Mouse (Mus musculus) limb, embryonic 11.5 days (tissue): ENCODE measurements around the gene Mea1. TPM values are rescaled to one million over a fixed set of nuclear protein-coding genes. Genes with fewer than 3 reads are reported as not detected.
A peak's percentile ranks its signal among the peaks of the same experiment; 100 is the strongest.

Experiments used
- ATAC-seq: fragments of 200-750 bp; cut with Nextera tagmentation; 2 replicates; pipeline ENCODE4 v1.8.0; 2017; ENCODE audit warnings: low read depth; ENCODE audit not compliant: insufficient number of reproducible peaks, low FRiP score, low TSS enrichment
- DNase-seq: peaks from one replicate; pipeline ENCODE4 v3.0.0-alpha.2; 2015; ENCODE audit warnings: low spot score
- H3K27ac ChIP-seq: fragments of 300-500 bp; sonication (generic); replicated peaks from 2 replicates; pipeline ENCODE4 v1.5.1; 2014; ENCODE audit warnings: low read depth, mild to moderate bottlenecking, low read length
- H3K27me3 ChIP-seq: fragments of 300-500 bp; sonication (generic); 2 replicates; pipeline ENCODE4 v1.6.1; 2014; ENCODE audit warnings: mild to moderate bottlenecking, low read length, mixed read lengths; ENCODE audit not compliant: control insufficient read depth, insufficient read depth
- H3K36me3 ChIP-seq: fragments of 300-500 bp; sonication (generic); 2 replicates; pipeline ENCODE4 v1.6.1; 2014; ENCODE audit warnings: mild to moderate bottlenecking, low read length, moderate library complexity, mixed read lengths; ENCODE audit not compliant: control insufficient read depth, insufficient read depth
- H3K4me1 ChIP-seq: fragments of 300-500 bp; sonication (generic); 2 replicates; pipeline ENCODE4 v1.6.1; 2014; ENCODE audit warnings: low read length, mixed read lengths; ENCODE audit not compliant: control insufficient read depth, insufficient read depth
- H3K4me2 ChIP-seq: fragments of 300-500 bp; sonication (generic); 2 replicates; pipeline ENCODE4 v1.6.1; 2014; ENCODE audit warnings: low read depth, mild to moderate bottlenecking, moderate library complexity; ENCODE audit not compliant: severe bottlenecking
- H3K4me3 ChIP-seq: fragments of 300-500 bp; sonication (generic); 2 replicates; pipeline ENCODE4 v1.5.1; 2014; ENCODE audit warnings: low read depth, low read length
- H3K9ac ChIP-seq: fragments of 300-500 bp; sonication (generic); 2 replicates; pipeline ENCODE4 v1.6.1; 2014; ENCODE audit warnings: mild to moderate bottlenecking, low read length
- H3K9me3 ChIP-seq: fragments of 300-500 bp; sonication (generic); 2 replicates; pipeline ENCODE4 v1.6.1; 2016; ENCODE audit warnings: low read length; ENCODE audit not compliant: control insufficient read depth
- WGBS: fragments of 180-500 bp; shearing (Covaris S2); extraction: QIAGEN DNeasy Blood & Tissue Kit; methylation state at CpG from one replicate; pipeline ENCODE4 v1.1.7; 2014; 5-methylcytosine and 5-hydroxymethylcytosine counted together
- polyA plus RNA-seq: library from polyadenylated mRNA; unstranded; fragments of >200 nt; fragmentation: Nextera tagmentation; extraction: Ambion mirVana; gene quantifications from 2 replicates; pipeline ENCODE4 v1.2.1, GENCODE M21; 2014

Gene Mea1
- polyA plus RNA-seq, 1 experiment from 2014 or later = 160 TPM

- no peak for ATAC-seq
- no peak for DNase-seq
- Histone ChIP-seq H3K9ac (peak overlapping the region; percentile 81), H3K4me2 (peak overlapping the region; percentile 89), H3K9me3 (no peaks in the 10 kb centered on the region), H3K36me3 (peaks cover 30% of the 10 kb centered on the region), H3K4me1 (peaks cover 14% of the 10 kb centered on the region), H3K27me3 (no peaks in the 10 kb centered on the region), H3K27ac (no peak overlapping the region), H3K4me3 (peak overlapping the region; percentile 66)
- WGBS = 73% methylated on average over 20 of the region's 20 CpGs
These were observed 26.6 kb upstream of the Mea1 start for GRCm38 (mm10) chr17:46651755-46652547.

GRCm38 (mm10) chr17:46656054-46656453 lies 22.5 kb upstream of the Mea1 start:
- H3K9ac ChIP-seq = no peak overlapping the region; the same call in 1 of the 2 replicates
- ATAC-seq (no peak), DNase-seq (no peak)
- H3K27me3 ChIP-seq = no peaks in the 10 kb centered on the region
- H3K27ac ChIP-seq = no peak overlapping the region
- no peak overlapping the region for H3K4me2 ChIP-seq
- H3K9me3 ChIP-seq = no peaks in the 10 kb centered on the region
- H3K36me3 ChIP-seq = peaks cover 56% of the 10 kb centered on the region
- 71% methylated on average over 6 of the region's 6 CpGs for WGBS
- no peak overlapping the region for H3K4me3 ChIP-seq
- peaks cover 9% of the 10 kb centered on the region for H3K4me1 ChIP-seq

- ATAC-seq = no peak
- Histone ChIP-seq H3K27me3 (no peaks in the 10 kb centered on the region), H3K4me2 (no peak overlapping the region), H3K27ac (no peak overlapping the region), H3K4me3 (no peak overlapping the region), H3K36me3 (peaks cover 57% of the 10 kb centered on the region), H3K9ac (no peak overlapping the region), H3K4me1 (no peaks in the 10 kb centered on the region), H3K9me3 (no peaks in the 10 kb centered on the region)
- 90% methylated on average over 9 of the region's 9 CpGs for WGBS
- DNase-seq = no peak
These were observed 17.2 kb upstream of the Mea1 start for GRCm38 (mm10) chr17:46661351-46661750.

GRCm38 (mm10) chr17:46661981-46662380 lies 16.6 kb upstream of the Mea1 start:
- Histone ChIP-seq H3K27me3 (no peaks in the 10 kb centered on the region), H3K9me3 (no peaks in the 10 kb centered on the region), H3K36me3 (peaks cover 55% of the 10 kb centered on the region), H3K4me1 (no peaks in the 10 kb centered on the region), H3K4me3 (no peak overlapping the region), H3K4me2 (no peak overlapping the region), H3K9ac (no peak overlapping the region), H3K27ac (no peak overlapping the region)
- DNase-seq = no peak
- no peak for ATAC-seq
- WGBS = 92% methylated on average over 12 of the region's 12 CpGs

GRCm38 (mm10) chr17:46662730-46663129 lies 15.9 kb upstream of the Mea1 start:
- H3K4me2 ChIP-seq = no peak overlapping the region
- H3K4me1 ChIP-seq = no peaks in the 10 kb centered on the region
- peaks cover 54% of the 10 kb centered on the region for H3K36me3 ChIP-seq
- DNase-seq (no peak), ATAC-seq (no peak)
- 89% methylated on average over 5 of the region's 5 CpGs for WGBS
- H3K9me3 ChIP-seq = no peaks in the 10 kb centered on the region
- no peak overlapping the region for H3K27ac ChIP-seq
- H3K4me3 ChIP-seq = no peak overlapping the region
- H3K9ac ChIP-seq = no peak overlapping the region
- no peaks in the 10 kb centered on the region for H3K27me3 ChIP-seq

- Histone ChIP-seq H3K4me3 (no peak overlapping the region), H3K9me3 (no peaks in the 10 kb centered on the region), H3K27ac (no peak overlapping the region), H3K4me1 (no peaks in the 10 kb centered on the region), H3K9ac (no peak overlapping the region), H3K4me2 (no peak overlapping the region), H3K27me3 (no peaks in the 10 kb centered on the region), H3K36me3 (peaks cover 37% of the 10 kb centered on the region)
- WGBS = 90% methylated on average over 16 of the region's 16 CpGs
- ATAC-seq (no peak), DNase-seq (no peak)
These were observed 10.9 kb upstream of the Mea1 start for GRCm38 (mm10) chr17:46667712-46668111.

GRCm38 (mm10) chr17:46669911-46670310 lies 8.7 kb upstream of the Mea1 start:
- H3K36me3 ChIP-seq = peaks cover 20% of the 10 kb centered on the region
- no peaks in the 10 kb centered on the region for H3K27me3 ChIP-seq
- H3K4me3 ChIP-seq = no peak overlapping the region
- H3K4me2 ChIP-seq = no peak overlapping the region
- DNase-seq (no peak), ATAC-seq (no peak)
- H3K4me1 ChIP-seq = peaks cover 6% of the 10 kb centered on the region
- H3K27ac ChIP-seq = no peak overlapping the region
- H3K9me3 ChIP-seq = no peaks in the 10 kb centered on the region
- WGBS = 95% methylated on average over 10 of the region's 10 CpGs
- no peak overlapping the region for H3K9ac ChIP-seq

GRCm38 (mm10) chr17:46673850-46674529 lies 4.6 kb upstream of the Mea1 start, which contains the start of gene Rrp36:
TSS of gene Rrp36 (minus strand) at chr17:46674352.
- peaks cover 11% of the 10 kb centered on the region for H3K4me1 ChIP-seq
- H3K4me2 ChIP-seq = peak within 1 kb of the TSS; percentile 63
- no peaks in the 10 kb centered on the region for H3K9me3 ChIP-seq
- H3K27ac ChIP-seq = peak within 1 kb of the TSS; percentile 82
- WGBS = under 1% methylated on average over 43 of the region's 43 CpGs
- H3K9ac ChIP-seq = peak within 1 kb of the TSS; percentile 80
- ATAC-seq = peak; percentile 89
- peaks cover 24% of the 10 kb centered on the region for H3K36me3 ChIP-seq
- no peaks in the 10 kb centered on the region for H3K27me3 ChIP-seq
- DNase-seq = peak; percentile 93
- H3K4me3 ChIP-seq = peak within 1 kb of the TSS; percentile 77
